Mouse (Mus musculus): ENCODE measurements around the gene Tmem161b. TPM values are rescaled to one million over a fixed set of nuclear protein-coding genes. Genes with fewer than 3 reads are reported as not detected.
"Not testable (repeated sequence)": the region's sequence is repeated elsewhere in the genome, so short reads cannot be mapped to it uniquely, and the experiment has no call there.

The Tmem161b gene
- 22.5 and 24.5 TPM in 2 replicates for total RNA-seq (2014; rRNA removed)
- polyA plus RNA-seq (2015; fragmentation: Nextera tagmentation; extraction: Ambion mirVana), result 29.0 and 29.3 TPM in 2 replicates

DNA sequence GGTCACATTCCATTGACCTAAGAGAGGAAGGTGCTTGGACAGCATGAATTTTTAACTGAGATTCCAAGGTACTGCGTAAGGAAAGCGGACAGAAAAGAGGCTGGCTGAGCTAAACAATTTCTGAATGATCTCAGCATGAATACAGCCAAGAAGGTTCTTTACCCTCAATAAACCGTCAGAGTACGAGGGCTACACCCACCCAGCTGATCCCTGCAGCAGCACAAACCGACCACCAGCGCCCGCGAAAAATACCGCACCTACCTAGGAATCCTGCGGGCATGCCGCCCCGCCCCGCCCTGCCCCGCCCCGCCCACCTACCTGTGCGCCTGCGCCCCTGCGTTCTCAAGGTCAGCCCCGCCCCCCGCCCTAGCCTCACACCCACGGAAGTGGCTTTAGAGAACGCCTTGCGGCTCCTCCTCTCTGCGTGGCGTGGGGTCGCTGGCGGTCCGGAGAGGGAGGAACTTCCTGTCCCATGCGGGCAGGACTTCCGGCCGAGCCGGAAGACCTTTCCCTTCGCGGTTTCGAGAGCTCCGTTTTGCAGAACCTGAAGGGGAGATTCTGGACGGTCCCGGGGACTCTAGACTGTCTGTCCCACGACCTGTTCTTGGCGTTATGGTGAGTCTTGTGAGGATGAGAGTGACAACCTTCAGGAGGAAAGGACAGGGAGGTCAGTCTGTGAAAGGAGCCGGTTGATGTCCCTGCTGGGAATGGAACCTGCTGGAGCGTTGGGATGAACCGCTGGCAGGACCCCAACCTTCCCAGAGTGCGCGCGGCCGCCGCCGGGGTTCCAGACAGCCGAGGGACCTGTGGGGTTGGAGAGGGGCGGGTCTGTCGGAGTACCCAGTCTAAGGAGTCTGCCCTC is at the start of gene Tmem161b:
Gene Tmem161b (plus strand): TSS at position 477 of the 862 bp plus-strand sequence.
- H3K27ac ChIP-seq, result peak within 1 kb of the TSS; percentile 91
- peak within 1 kb of the TSS; percentile 83 for H3K9ac ChIP-seq (replicated peaks; ENCODE audit: low read length)

DNA sequence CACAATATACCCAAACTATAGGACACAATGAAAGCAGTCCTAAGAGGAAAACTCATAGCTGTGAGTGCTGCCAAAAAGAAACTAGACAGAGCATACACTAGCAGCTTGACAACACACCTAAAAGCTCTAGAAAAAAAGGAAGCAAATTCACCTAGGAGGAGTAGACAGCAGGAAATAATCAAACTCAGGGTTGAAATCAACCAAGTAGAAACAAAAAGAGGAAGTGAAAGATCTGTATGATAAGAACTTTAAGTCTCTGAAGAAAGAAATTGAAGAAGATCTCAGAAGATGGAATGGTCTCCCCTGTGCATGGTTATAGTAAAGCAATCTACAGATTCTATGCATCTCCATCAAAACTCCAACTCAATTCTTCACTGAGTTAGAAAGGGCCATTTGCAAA is 36.3 kb upstream of the Tmem161b start:
- not testable (repeated sequence) for H3K36me3 ChIP-seq (ENCODE audit: insufficient read depth, low read length); H3K27me3 ChIP-seq (ENCODE audit: insufficient read depth, low read length); H3K9me3 ChIP-seq (ENCODE audit: low read length); DNase-seq (ENCODE audit: low spot score); H3K9ac ChIP-seq (replicated peaks; ENCODE audit: low read length); ATAC-seq; H3K4me2 ChIP-seq (ENCODE audit: low read depth, low read length); H3K4me1 ChIP-seq (ENCODE audit: insufficient read depth, low read length); H3K4me3 ChIP-seq (ENCODE audit: low read length); H3K27ac ChIP-seq

More for the DNA sequence above, at the start of gene Tmem161b:
- Histone ChIP-seq H3K4me1 (ENCODE audit: insufficient read depth, low read length) (peaks cover 15% of the 10 kb centered on the region), H3K27me3 (ENCODE audit: insufficient read depth, low read length) (no peaks in the 10 kb centered on the region), H3K4me2 (ENCODE audit: low read depth, low read length) (peak within 1 kb of the TSS; percentile 92), H3K36me3 (ENCODE audit: insufficient read depth, low read length) (no peaks in the 10 kb centered on the region), H3K9me3 (ENCODE audit: low read length) (no peaks in the 10 kb centered on the region), H3K4me3 (ENCODE audit: low read length) (peak within 1 kb of the TSS; percentile 86)
- DNase-seq (ENCODE audit: low spot score), result peak; percentile 95
- ATAC-seq, result peak; percentile 99
- under 1% methylated on average over 52 of the region's 52 CpGs for WGBS
- TF ChIP-seq CTCF (IDR thresholded peaks at IDR 0.05; ENCODE audit: low read depth), result no peak; the same call in 1 of the 2 replicates

DNA sequence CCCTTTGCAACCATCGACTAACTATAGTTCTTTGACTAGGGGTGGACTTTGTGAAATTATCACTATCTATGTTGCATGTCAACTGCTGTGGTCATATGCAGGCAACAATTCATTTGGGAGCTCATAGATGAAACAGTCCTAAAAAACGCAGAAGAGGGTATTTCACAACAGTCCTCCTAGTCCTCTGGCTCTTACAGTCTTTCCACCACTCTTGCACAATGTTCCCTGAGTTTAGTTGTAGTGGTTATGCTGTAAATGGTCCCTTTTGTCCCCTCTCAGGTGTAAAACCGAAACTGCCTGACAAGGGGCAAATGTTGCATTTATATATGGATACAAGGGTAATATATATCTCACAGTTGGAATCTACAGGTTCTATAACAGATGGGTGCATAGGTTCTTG is 29.4 kb upstream of the Tmem161b start:
- no peak overlapping the region for H3K4me3 ChIP-seq (ENCODE audit: low read length)
- H3K36me3 ChIP-seq (ENCODE audit: insufficient read depth, low read length), result no peaks in the 10 kb centered on the region
- H3K27me3 ChIP-seq (ENCODE audit: insufficient read depth, low read length), result no peaks in the 10 kb centered on the region
- TF ChIP-seq CTCF (IDR thresholded peaks at IDR 0.05; ENCODE audit: low read depth), result no peak
- ATAC-seq (no peak), DNase-seq (ENCODE audit: low spot score) (no peak)
- no peak overlapping the region for H3K27ac ChIP-seq
- no peak overlapping the region for H3K4me2 ChIP-seq (ENCODE audit: low read depth, low read length)
- H3K9ac ChIP-seq (replicated peaks; ENCODE audit: low read length), result no peak overlapping the region
- WGBS, result 82% methylated on average over 3 of the region's 3 CpGs
- peaks cover 4% of the 10 kb centered on the region; the same call in 1 of the 2 replicates for H3K9me3 ChIP-seq (ENCODE audit: low read length)
- H3K4me1 ChIP-seq (ENCODE audit: insufficient read depth, low read length), result no peaks in the 10 kb centered on the region

- no peak for TF ChIP-seq CTCF (IDR thresholded peaks at IDR 0.05; ENCODE audit: low read depth)
- ATAC-seq, result no peak
- DNase-seq (ENCODE audit: low spot score), result peak; percentile 46
Measured at GRCm38 (mm10) chr13:84222682-84222992, 541 bp downstream of the Tmem161b start.

DNA sequence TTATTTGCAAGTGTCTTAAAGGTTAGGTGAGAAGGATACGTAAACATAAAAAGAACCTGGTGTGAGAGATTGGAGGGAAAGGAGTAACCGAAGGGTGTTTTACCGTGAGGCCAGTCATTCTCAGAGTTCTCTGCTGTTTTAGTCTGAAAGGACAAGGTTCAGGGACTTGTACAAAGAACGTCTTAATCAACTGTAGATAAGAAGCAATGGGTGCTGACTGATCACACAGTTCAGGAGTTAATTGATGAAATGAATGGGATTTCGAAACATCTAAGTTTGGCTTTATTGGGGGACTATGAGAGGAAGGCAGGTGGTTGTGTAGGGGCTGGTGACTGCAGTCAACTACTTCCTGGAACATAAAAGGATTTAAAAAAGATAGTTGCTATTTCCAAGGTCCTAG is 922 bp downstream of the Tmem161b start:
- Histone ChIP-seq H3K4me2 (ENCODE audit: low read depth, low read length) (peak overlapping the region; percentile 92), H3K27ac (no peak overlapping the region), H3K36me3 (ENCODE audit: insufficient read depth, low read length) (no peaks in the 10 kb centered on the region), H3K4me3 (ENCODE audit: low read length) (peak overlapping the region; percentile 86), H3K9me3 (ENCODE audit: low read length) (no peaks in the 10 kb centered on the region), H3K4me1 (ENCODE audit: insufficient read depth, low read length) (peaks cover 15% of the 10 kb centered on the region), H3K9ac (replicated peaks; ENCODE audit: low read length) (peak overlapping the region; percentile 83), H3K27me3 (ENCODE audit: insufficient read depth, low read length) (no peaks in the 10 kb centered on the region)
- DNase-seq (ENCODE audit: low spot score) (peak; percentile 3), ATAC-seq (no peak)
- WGBS, result 48% methylated on average over 5 of the region's 5 CpGs
- no peak for TF ChIP-seq CTCF (IDR thresholded peaks at IDR 0.05; ENCODE audit: low read depth)

More at GRCm38 (mm10) chr13:84222682-84222992, 541 bp downstream of the Tmem161b start:
- Histone ChIP-seq H3K9ac (replicated peaks; ENCODE audit: low read length) (peak overlapping the region; percentile 83), H3K27ac (peak overlapping the region; percentile 91), H3K36me3 (ENCODE audit: insufficient read depth, low read length) (no peaks in the 10 kb centered on the region), H3K4me2 (ENCODE audit: low read depth, low read length) (peak overlapping the region; percentile 92), H3K27me3 (ENCODE audit: insufficient read depth, low read length) (no peaks in the 10 kb centered on the region), H3K4me1 (ENCODE audit: insufficient read depth, low read length) (peaks cover 15% of the 10 kb centered on the region), H3K9me3 (ENCODE audit: low read length) (no peaks in the 10 kb centered on the region), H3K4me3 (ENCODE audit: low read length) (peak overlapping the region; percentile 86)
- WGBS, result 2% methylated on average over 10 of the region's 10 CpGs

GRCm38 (mm10) chr13:84234019-84234418 is 11.9 kb downstream of the Tmem161b start:
- no peaks in the 10 kb centered on the region for H3K27me3 ChIP-seq (ENCODE audit: insufficient read depth, low read length)
- H3K4me2 ChIP-seq (ENCODE audit: low read depth, low read length), result no peak overlapping the region
- H3K9ac ChIP-seq (replicated peaks; ENCODE audit: low read length), result no peak overlapping the region
- H3K4me3 ChIP-seq (ENCODE audit: low read length), result no peak overlapping the region
- H3K4me1 ChIP-seq (ENCODE audit: insufficient read depth, low read length), result no peaks in the 10 kb centered on the region
- DNase-seq (ENCODE audit: low spot score), result no peak
- no peak for ATAC-seq
- no peaks in the 10 kb centered on the region for H3K9me3 ChIP-seq (ENCODE audit: low read length)
- no peak for TF ChIP-seq CTCF (IDR thresholded peaks at IDR 0.05; ENCODE audit: low read depth)
- H3K36me3 ChIP-seq (ENCODE audit: insufficient read depth, low read length), result no peaks in the 10 kb centered on the region
- WGBS, result 92% methylated on average over 2 of the region's 2 CpGs
- no peak overlapping the region for H3K27ac ChIP-seq

DNA sequence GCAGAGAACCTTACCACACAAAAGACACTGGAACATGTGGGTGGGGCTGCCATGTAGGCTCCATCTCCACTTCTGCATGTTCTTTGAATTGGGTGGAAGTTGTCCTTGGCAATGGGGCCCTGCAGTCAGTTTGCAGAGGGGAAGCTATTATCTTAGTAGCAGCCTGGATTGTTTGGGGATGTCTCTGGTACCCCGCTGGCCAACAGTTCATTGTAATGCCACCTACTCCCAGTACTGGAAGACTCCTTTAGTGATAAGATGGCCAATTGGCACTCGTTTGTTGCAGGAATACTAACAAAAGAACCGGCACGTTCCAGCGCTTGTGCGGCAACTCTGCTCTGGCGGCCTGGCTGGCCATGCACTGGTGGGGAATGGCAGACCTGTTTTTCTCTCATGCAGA is 14.7 kb downstream of the Tmem161b start:
- H3K9ac ChIP-seq (replicated peaks; ENCODE audit: low read length), result no peak overlapping the region
- H3K4me2 ChIP-seq (ENCODE audit: low read depth, low read length), result no peak overlapping the region
- WGBS, result 90% methylated on average over 7 of the region's 7 CpGs
- no peak for DNase-seq (ENCODE audit: low spot score)
- no peaks in the 10 kb centered on the region for H3K9me3 ChIP-seq (ENCODE audit: low read length)
- H3K27me3 ChIP-seq (ENCODE audit: insufficient read depth, low read length), result no peaks in the 10 kb centered on the region
- ATAC-seq, result no peak
- TF ChIP-seq CTCF (IDR thresholded peaks at IDR 0.05; ENCODE audit: low read depth), result no peak
- no peak overlapping the region for H3K27ac ChIP-seq
- H3K36me3 ChIP-seq (ENCODE audit: insufficient read depth, low read length), result no peaks in the 10 kb centered on the region
- H3K4me1 ChIP-seq (ENCODE audit: insufficient read depth, low read length), result no peaks in the 10 kb centered on the region
- H3K4me3 ChIP-seq (ENCODE audit: low read length), result no peak overlapping the region
